Mouse (Mus musculus) ES-CJ7 (cell line): ENCODE measurements around the gene Dock8.

ENCODE experiments used
- DNase-seq: peaks from one replicate; pipeline ENCODE4 v3.0.0; 2011; ENCODE audit warnings: low read depth, low spot score

The Dock8 gene

GRCm38 (mm10) chr19:25187681-25188080 is 188.3 kb downstream of the Dock8 start:
- no peak for DNase-seq

DNA sequence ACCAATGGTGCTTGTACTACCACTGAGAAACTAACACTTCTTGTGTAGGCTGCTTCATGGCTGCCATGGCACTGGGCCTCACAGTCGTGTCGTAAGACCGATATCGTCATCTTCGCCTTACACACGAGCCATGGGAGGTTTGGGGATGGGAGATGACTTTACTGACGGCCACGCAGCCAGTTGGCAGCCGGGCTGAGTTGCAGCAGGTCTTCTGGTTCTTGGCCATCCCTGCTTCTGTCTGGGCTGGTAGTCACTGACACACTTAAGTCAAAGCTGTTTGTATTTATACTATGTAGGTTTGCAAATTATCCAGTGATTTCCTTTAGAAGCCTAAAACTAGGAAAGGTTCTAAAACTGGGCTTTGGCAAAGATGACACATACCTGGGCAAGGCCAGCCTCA is 194.4 kb downstream of the Dock8 start:
- no peak for DNase-seq

GRCm38 (mm10) chr19:25200081-25200860 is 200.9 kb downstream of the Dock8 start:
- no peak for DNase-seq

DNA sequence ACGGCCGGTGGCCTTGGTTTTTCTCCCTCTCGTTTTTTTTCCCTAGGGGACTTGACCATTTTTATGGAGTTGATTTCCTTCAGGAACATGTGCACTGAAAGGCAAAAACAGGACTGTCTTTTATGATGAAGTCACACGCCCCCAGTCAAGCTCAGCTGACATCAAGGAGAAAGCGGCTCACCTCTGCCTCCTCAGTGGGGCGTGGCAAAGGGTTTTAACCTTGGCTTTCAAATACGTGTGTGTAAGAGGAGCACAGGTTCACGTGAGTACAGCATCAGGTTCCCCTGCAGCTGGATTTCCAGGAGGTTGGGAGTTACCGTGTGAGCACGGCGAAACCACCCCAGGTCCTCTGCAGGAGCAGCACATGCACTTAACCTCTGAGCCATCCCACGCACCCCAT is 203.7 kb downstream of the Dock8 start:
- DNase-seq, result no peak

GRCm38 (mm10) chr19:25206969-25207368 is 207.6 kb downstream of the Dock8 start:
- DNase-seq, result no peak

GRCm38 (mm10) chr19:25207731-25208361 is 208.5 kb downstream of the Dock8 start:
- DNase-seq, result peak; percentile 32

GRCm38 (mm10) chr19:25208596-25209110 is 209.3 kb downstream of the Dock8 start:
- DNase-seq, result peak; percentile 26

GRCm38 (mm10) chr19:25220611-25221010 is 221.3 kb downstream of the Dock8 start:
- DNase-seq, result no peak

GRCm38 (mm10) chr19:25221964-25222640 is 222.8 kb downstream of the Dock8 start:
- DNase-seq, result no peak

DNA sequence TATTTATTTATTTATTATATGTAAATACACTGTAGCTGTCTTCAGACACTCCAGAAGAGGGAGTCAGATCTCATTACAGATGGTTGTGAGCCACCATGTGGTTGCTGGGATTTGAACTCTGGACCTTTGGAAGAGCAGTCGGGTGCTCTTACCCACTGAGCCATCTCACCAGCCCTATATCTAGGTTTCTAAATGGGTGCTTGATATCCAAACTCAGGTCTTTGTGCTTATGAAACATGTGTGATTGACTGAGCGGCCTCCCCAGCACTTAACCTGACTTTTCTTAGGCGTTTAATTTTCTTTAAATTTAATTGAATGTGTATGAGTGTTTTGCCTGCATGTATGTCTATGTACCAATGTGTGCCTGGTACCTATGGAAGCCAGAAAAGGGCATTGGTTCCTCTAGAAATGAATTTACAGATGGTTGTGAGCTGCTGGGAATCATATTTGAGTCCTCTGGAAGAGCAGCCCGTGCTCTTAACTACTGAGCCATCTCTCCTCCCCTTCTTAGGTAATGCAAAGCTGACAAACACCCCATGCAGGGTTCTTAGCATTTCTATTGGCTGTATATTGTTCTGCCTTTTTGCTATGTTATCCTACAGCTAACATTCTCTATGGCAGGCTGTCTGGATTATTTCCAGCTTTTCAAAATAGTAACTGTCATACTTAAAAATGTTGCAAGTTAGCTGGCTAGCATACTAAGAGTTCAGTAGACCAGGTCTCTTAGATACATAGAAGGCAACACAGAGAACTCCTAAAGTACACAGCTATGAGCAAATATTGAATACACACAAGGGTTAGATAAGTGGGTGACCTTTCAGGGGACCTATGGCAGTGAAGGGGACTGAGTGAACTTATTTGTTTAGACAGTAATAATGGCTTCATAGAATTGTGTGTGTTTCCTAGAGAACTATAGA is 231.0 kb downstream of the Dock8 start:
- DNase-seq, result no peak

GRCm38 (mm10) chr19:25230975-25231334 is 231.6 kb downstream of the Dock8 start:
- DNase-seq, result no peak

- DNase-seq, result no peak
Observed at GRCm38 (mm10) chr19:25232032-25232431, 232.7 kb downstream of the Dock8 start.

DNA sequence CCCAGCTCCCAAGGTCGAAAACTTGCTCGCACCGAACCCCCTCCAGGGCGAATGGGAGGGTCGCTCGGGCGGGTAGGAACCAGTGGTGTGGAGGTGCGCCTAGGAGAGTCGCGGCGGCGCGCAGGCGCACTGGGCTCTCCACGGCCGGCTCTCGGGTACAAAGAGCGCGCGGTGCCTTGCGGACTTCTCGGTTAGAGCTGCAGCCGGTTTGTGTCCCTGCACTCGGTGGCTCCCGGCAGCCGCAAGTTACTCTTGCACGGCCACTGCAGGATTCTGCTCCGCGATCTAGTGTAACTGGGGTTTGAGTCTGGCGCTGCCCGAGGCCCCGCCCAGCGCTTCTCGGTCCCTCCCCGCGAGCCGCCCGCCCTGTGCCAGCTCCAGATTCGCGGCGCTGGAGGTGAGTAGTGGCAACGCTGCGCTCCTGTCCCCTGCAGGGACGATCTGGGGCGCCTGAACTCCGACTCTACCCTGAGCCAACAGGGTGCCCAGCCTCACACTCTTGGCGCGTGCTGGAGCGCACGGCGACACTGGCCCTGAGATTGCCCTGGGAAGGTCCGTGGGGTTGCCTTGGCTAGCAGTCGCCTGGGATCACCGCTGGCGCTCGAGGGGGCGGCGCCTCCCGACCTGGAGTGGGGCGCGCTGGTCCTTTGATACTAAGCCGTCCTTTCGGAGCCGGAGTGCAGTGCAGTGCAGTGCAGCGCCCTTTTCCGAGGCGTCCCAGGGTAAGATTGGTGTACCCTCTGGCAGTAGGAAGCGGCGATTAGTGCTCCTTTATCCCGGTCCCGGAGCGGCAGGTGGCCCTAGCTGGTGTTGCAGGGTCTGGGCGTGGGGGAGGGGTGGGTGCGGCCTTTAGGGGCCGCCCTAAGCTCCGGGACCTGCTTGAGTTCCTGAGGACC is 237.5 kb downstream of the Dock8 start, which contains the start of gene Kank1:
Gene Kank1, plus strand, starts transcription at position 380 of the 896 bp plus-strand sequence.
- DNase-seq, result peak; percentile 83

GRCm38 (mm10) chr19:25237492-25238040 is 238.2 kb downstream of the Dock8 start:
- peak; percentile 32 for DNase-seq

GRCm38 (mm10) chr19:25238121-25238520 is 238.8 kb downstream of the Dock8 start:
- no peak for DNase-seq

- no peak for DNase-seq
Observed at GRCm38 (mm10) chr19:25243566-25243965, 244.2 kb downstream of the Dock8 start.

DNA sequence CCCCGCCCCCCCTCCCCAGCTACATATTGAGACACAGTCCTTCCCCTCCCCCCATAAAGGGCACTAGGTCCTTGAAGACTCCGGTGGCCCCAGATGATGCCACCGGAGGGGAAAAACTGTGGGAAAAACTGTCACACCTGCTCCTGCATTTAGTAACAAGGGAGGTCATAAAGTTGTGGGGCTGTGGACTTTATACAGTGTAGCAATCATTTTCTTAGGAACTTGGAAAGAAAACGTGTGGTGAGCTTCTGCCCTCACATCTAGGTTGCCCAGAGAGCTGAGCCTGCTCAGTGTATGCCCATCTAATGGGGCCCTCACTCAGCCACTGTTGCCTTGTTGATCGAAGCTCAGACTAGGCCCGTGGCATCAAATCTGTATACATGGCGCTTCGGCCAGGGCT is 246.7 kb downstream of the Dock8 start:
- no peak for DNase-seq

DNA sequence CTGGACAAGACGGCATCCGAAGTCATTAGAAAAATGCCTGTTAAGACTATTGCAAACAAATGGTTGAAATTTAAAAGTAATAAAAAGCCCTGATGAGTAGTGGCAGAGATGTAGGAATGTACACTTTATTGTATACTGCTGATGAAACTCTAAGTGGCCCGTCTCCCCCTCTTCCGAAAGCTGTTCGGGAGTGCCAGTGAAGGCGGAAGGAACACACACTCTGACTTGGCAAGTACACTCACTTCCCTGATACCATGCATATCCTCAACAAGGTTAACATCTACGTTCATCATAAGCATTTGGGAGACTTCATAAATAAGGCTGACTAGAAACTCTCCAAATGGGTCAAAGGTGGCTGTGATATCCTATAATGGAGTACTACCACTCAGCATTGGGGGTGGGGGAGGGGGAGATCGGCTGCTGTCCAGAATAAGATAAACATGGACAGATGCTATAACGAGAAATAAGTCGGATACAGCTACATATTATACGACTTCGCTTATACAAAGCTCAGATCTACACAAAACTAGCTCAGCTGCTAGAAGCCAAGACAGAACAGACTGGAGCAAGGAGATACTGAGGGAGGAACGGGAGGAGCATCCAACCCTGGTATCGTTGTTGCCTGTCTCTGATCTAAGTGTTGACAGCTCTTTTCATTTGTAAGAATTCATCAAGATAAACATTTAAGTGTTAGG is 248.7 kb downstream of the Dock8 start:
- no peak for DNase-seq

- no peak for DNase-seq
Observed at GRCm38 (mm10) chr19:25249230-25249629, 249.9 kb downstream of the Dock8 start.
